Mouse (Mus musculus) megakaryocyte, embryonic 14.5 days (primary cell): Measurements from ENCODE around the gene Tuba1c.

Source experiments
- FLI1 ChIP-seq: IDR thresholded peaks from 2 replicates; pipeline ENCODE4 v1.6.1; 2012; ENCODE audit warnings: low read length, inconsistent platforms, mixed read lengths
- GATA1 ChIP-seq: IDR thresholded peaks from 3 replicates; pipeline ENCODE4 v1.6.1; 2012; ENCODE audit warnings: mixed read lengths, low read length, inconsistent platforms, borderline replicate concordance

DNA sequence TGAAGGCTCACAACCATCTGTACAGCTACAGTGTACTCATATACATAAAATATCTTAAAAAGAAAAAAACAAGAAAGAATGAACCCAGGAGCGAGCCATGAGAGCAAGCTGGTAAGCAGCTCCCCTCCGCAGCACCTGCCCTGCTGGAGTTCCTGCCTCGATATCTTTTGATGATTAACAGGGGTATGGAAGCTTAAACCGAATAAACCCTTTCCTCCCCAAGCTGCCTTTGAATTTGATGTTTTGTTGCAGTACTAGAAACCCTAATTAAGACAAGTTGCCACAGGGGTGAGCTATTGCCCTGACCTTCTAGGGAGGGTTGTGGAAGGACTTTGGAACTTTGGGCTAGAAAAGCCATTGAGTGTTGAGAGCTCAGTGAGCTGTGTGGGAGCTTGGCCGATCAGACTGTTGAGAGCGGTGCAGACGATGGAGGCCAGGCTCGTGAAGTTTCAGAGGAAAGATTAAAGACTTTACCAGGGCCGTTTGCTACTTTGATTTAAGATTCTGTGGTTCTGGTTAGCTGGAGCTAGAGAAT lies 15.1 kb upstream of the Tuba1c start:
- TF ChIP-seq GATA1 (no peak), FLI1 (no peak)
